Mouse (Mus musculus) thymus, adult 2 months (tissue): ENCODE results near the gene Tmem131. TPM values are rescaled to one million over a fixed set of nuclear protein-coding genes. Genes with fewer than 3 reads are reported as not detected.

Source experiments
- DNase-seq: peaks from one replicate; pipeline ENCODE4 v3.0.0; 2021
- H3K27ac ChIP-seq: fragments of 200-500 bp; 2 replicates; pipeline ENCODE4 v1.5.1; 2012; ENCODE audit warnings: low read length, control low read depth; ENCODE audit not compliant: control insufficient read depth, insufficient read depth
- H3K27me3 ChIP-seq: fragments of 200-500 bp; 2 replicates; pipeline ENCODE4 v1.6.1; 2012; ENCODE audit warnings: mild to moderate bottlenecking, low read length, moderate library complexity, mixed read lengths; ENCODE audit not compliant: control insufficient read depth, insufficient read depth
- H3K36me3 ChIP-seq: fragments of 200-500 bp; 2 replicates; pipeline ENCODE4 v1.6.1; 2012; ENCODE audit warnings: mild to moderate bottlenecking, low read length, moderate library complexity; ENCODE audit not compliant: control insufficient read depth, insufficient read depth
- H3K4me1 ChIP-seq: fragments of 200-500 bp; replicated peaks from 2 replicates; pipeline ENCODE4 v1.6.1; 2012; ENCODE audit warnings: low read length; ENCODE audit not compliant: control insufficient read depth, insufficient read depth
- H3K4me3 ChIP-seq: fragments of 200-500 bp; 2 replicates; pipeline ENCODE4 v1.5.1; 2012; ENCODE audit warnings: mild to moderate bottlenecking, low read length, control low read depth, moderate library complexity; ENCODE audit not compliant: control insufficient read depth, insufficient read depth
- CTCF ChIP-seq: fragments of 200-500 bp; IDR thresholded peaks from 2 replicates; pipeline ENCODE4 v1.5.1; 2012; ENCODE audit warnings: mild to moderate bottlenecking, control low read depth, low read length, moderate library complexity, borderline replicate concordance; ENCODE audit not compliant: control insufficient read depth, poor library complexity, insufficient read depth; ENCODE audit errors: extremely low read depth
- POLR2A ChIP-seq: fragments of 200-500 bp; IDR thresholded peaks from 2 replicates; pipeline ENCODE4 v1.6.1; 2012; ENCODE audit warnings: mild to moderate bottlenecking, low read length, control low read depth, moderate library complexity; ENCODE audit not compliant: control insufficient read depth, poor library complexity, insufficient read depth; ENCODE audit errors: extremely low read depth
- WGBS: fragments of 180-500 bp; shearing (Covaris S2); methylation state at CpG from one replicate; pipeline ENCODE4 v1.1.7; 2018; 5-methylcytosine and 5-hydroxymethylcytosine counted together
- polyA plus RNA-seq: library from polyadenylated mRNA; depleted of rRNA; stranded (reverse); fragments of >200 nt; gene quantifications from 2 replicates; pipeline ENCODE4 v1.2.3, GENCODE M21; 2012

The Tmem131 gene
- polyA plus RNA-seq, 1 experiment = 51.1 TPM

GRCm38 (mm10) chr1:36939506-36940380 is 3.7 kb downstream of the Tmem131 start:
- peak overlapping the region; percentile 93 for H3K4me3 ChIP-seq
- DNase-seq = peak; percentile 88
- no peaks in the 10 kb centered on the region for H3K36me3 ChIP-seq
- peak; percentile 35; the same call in 1 of the 2 replicates for TF ChIP-seq CTCF
- peak; percentile 88 for TF ChIP-seq POLR2A
- peaks cover 2% of the 10 kb centered on the region for H3K4me1 ChIP-seq
- no peaks in the 10 kb centered on the region for H3K27me3 ChIP-seq
- no peak overlapping the region; the same call in 1 of the 2 replicates for H3K27ac ChIP-seq
- WGBS = 1% methylated on average over 75 of the region's 79 CpGs

- Histone ChIP-seq H3K27me3 (no peaks in the 10 kb centered on the region), H3K4me1 (peaks cover 5% of the 10 kb centered on the region), H3K36me3 (no peaks in the 10 kb centered on the region), H3K4me3 (peak overlapping the region; percentile 93), H3K27ac (no peak overlapping the region)
- TF ChIP-seq POLR2A (no peak), CTCF (no peak)
- peak; percentile 38 for DNase-seq
- under 1% methylated on average over 56 of the region's 59 CpGs for WGBS
These were observed 4.6 kb downstream of the Tmem131 start for GRCm38 (mm10) chr1:36938801-36939286.

- H3K27ac ChIP-seq = no peak overlapping the region
- H3K4me1 ChIP-seq = peaks cover 5% of the 10 kb centered on the region
- under 1% methylated on average over 9 of the region's 9 CpGs for WGBS
- no peaks in the 10 kb centered on the region for H3K36me3 ChIP-seq
- no peak for DNase-seq
- TF ChIP-seq POLR2A (no peak), CTCF (no peak)
- no peaks in the 10 kb centered on the region for H3K27me3 ChIP-seq
- peak overlapping the region; percentile 93 for H3K4me3 ChIP-seq
These were observed 5.1 kb downstream of the Tmem131 start for GRCm38 (mm10) chr1:36938348-36938747.

- H3K36me3 ChIP-seq = no peaks in the 10 kb centered on the region
- TF ChIP-seq POLR2A (no peak), CTCF (no peak)
- DNase-seq = no peak
- no peaks in the 10 kb centered on the region for H3K27me3 ChIP-seq
- no peak overlapping the region for H3K4me3 ChIP-seq
- peaks cover 5% of the 10 kb centered on the region for H3K4me1 ChIP-seq
- WGBS = 13% methylated on average over 3 of the region's 3 CpGs
- no peak overlapping the region for H3K27ac ChIP-seq
These were observed 5.8 kb downstream of the Tmem131 start for GRCm38 (mm10) chr1:36937648-36938047.

- WGBS = 73% methylated on average over 2 of the region's 2 CpGs
- Histone ChIP-seq H3K36me3 (no peaks in the 10 kb centered on the region), H3K4me1 (peaks cover 7% of the 10 kb centered on the region), H3K27ac (no peak overlapping the region), H3K27me3 (no peaks in the 10 kb centered on the region), H3K4me3 (no peak overlapping the region)
- TF ChIP-seq POLR2A = no peak
- TF ChIP-seq CTCF = no peak
- DNase-seq = no peak
These were observed 6.5 kb downstream of the Tmem131 start for GRCm38 (mm10) chr1:36937015-36937414.

DNA sequence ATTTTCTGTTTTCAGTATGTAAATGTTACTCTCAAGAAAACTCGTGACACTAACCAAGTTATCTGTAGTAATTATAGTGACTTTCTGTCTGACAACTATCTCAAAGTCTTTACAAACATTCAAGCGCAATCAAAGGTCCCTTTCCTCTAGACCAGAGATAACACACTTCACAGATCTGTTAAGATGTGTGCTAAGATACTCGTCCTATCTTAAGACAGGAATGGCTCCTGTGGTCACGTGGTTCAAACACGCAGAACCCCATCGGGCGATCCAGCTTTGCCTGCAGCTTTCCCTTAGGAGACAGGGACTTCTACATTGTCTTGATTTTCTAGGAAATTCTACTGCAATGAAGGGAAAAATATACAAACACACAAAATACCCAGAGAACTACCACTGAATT is 6.9 kb downstream of the Tmem131 start:
- Histone ChIP-seq H3K27ac (no peak overlapping the region), H3K36me3 (no peaks in the 10 kb centered on the region), H3K4me3 (no peak overlapping the region), H3K27me3 (no peaks in the 10 kb centered on the region), H3K4me1 (peaks cover 7% of the 10 kb centered on the region)
- 15% methylated on average over 7 of the region's 7 CpGs for WGBS
- no peak for DNase-seq
- TF ChIP-seq CTCF (no peak), POLR2A (no peak)
